Mouse (Mus musculus) T-helper 17 cell (primary cell): Measurements from ENCODE around the gene Ndufb3.

ENCODE experiments used
- in situ Hi-C, 2 experiments: fragments of 300-600 bp; cut with MboI, MseI; formaldehyde crosslinking; loops; 1 replicate in 1 of 2; 2 replicates in 1 of 2; pipeline ENCODE4 v1.15.1; 2025; ENCODE audit warnings: high pct_unique_total_duplicates in 2 of 2

Ndufb3 gene

DNA sequence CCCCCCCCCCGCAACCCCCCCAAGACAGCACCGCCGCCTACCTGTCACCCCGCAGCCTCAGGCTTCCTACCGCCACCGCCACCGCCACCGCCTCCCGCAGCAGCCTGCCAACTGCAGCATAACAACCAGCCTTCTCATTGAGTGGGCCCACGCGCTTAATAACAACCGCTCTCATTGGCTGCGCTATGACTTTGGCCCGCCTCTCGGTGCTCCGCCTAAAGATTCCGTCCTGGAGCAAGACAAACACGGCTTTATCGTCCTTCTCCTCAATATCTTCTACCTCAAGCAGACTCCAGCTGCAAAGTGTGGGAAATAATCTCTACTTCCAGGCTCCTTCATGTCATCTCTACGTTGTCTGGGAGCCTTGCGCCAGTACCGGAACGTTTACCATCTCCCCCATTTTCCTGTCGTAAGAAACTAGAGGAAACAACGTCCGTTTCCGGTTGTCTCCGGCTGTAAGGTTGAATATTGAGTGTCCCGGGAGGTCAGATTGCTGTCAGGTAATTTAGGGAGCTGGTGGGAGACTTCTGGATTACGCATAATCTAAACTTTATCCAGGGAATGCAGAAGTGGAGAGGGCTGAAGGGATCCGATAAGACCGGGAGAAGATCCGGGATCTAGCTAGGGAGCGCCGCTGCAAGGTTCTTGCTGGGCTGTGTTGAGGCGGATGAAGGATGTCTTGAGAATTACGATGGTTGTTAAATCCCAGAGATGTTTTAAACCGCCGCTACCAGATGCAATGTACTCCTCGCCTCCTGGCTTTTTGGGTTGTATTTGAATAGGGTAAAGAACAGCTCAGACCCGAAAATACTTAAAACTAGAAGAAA, at the start of gene Ndufb3, which contains the start of gene Fam126b:
Gene Ndufb3 (plus strand): TSS at position 214 of the 827 bp plus-strand sequence.
Gene Fam126b (minus strand): TSS at position 153 of the 827 bp plus-strand sequence.
- in situ Hi-C loops: no loop called here

DNA sequence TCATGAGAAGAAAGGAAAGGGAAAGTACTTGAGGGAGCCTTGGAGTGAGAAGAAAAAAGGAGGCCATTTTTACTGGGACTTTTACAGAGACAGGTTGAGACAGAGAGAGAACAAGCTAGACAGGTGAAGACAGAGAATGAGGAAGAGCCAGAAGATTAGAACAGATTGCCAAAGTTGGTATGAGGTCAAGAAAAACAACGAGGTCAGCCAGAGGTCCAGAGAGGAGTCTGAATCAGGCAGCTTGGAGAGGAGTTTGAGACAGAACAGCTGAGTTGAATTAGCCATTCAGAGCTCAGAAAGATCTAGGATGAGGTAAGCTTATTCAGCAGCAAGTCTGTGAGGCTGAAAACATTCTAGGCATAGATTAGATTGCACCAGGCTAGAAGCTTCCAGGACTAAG, 44.8 kb upstream of the Ndufb3 start:
- in situ Hi-C loops: no loop called here

- in situ Hi-C loops: loop anchor here (10.0 kb wide), 1 partner anchor 114 kb away; no protein-coding TSS in a partner anchor
These were observed 25.8 kb upstream of the Ndufb3 start for GRCm38 (mm10) chr1:58560370-58560769.

GRCm38 (mm10) chr1:58562455-58562854, 23.7 kb upstream of the Ndufb3 start:
- in situ Hi-C loops: loop anchor here (10.0 kb wide), 1 partner anchor 112 kb away; no protein-coding TSS in a partner anchor

DNA sequence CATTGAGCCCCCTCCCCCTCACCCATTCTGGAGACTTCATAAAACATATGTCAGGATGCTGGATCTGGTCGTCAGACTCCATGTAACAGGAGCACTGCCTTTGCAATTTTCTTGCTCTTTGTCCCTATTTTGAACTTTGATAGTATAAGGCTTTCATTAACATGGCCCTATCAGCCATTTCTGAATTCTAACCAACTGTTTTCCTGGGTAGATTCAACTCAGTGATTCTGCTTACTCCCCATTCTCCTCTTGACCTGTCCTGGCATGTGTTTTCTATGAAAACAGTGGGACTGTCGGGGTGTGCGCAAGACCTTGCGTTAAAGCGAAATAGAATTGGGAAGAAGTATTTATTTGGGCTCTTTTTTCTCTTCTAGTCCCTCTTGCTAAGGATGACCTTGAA, 21.2 kb upstream of the Ndufb3 start:
- in situ Hi-C loops: loop anchor here (10.0 kb wide), 1 partner anchor 110 kb away; no protein-coding TSS in a partner anchor

DNA sequence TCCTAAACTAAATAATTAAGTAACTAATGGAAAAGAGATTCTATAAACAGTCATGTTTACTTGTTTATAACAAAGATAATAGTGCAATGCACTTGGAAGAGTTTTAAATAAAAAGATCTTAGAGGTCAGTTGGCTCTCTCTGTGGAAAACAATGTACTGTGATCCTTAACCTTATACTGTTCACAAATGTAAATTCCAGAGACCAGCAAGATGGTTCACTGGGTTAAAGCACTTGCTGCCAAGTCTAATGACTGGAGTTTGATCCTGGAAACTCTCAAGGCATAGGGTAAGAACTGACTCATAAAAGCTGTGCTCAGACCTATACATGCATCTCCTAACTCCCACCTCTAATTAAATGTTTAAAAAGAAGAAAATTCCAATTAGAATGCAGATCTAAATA, 19.6 kb upstream of the Ndufb3 start:
- in situ Hi-C loops: loop anchor here (10.0 kb wide), 1 partner anchor 108 kb away; no protein-coding TSS in a partner anchor

- in situ Hi-C loops: loop anchor here (10.0 kb wide), 1 partner anchor 106 kb away; no protein-coding TSS in a partner anchor
These were observed 17.6 kb upstream of the Ndufb3 start for GRCm38 (mm10) chr1:58568456-58569130.

- in situ Hi-C loops: no loop called here
These were observed 15.7 kb upstream of the Ndufb3 start for GRCm38 (mm10) chr1:58570437-58570836.

DNA sequence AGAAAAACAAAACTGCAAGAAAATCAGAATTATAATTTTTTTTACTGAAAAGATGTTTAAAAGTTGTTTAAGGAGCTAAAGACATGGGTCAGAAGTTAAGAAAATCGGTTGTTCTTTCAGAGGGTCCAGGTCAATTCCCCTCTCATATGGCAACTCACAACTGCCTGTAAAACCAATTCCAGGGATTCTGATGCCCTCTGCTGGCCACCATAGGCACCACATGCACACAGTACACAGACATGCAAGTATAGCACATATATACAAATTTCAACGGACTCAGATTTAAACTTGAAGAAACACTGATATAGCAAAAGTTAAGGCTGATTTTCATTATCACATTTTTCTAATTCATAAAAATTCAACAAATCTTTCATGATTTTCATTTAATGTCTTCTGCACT, 7.0 kb upstream of the Ndufb3 start:
- in situ Hi-C loops: no loop called here

- in situ Hi-C loops: no loop called here
These were observed 3.6 kb upstream of the Ndufb3 start for GRCm38 (mm10) chr1:58582611-58583010.

DNA sequence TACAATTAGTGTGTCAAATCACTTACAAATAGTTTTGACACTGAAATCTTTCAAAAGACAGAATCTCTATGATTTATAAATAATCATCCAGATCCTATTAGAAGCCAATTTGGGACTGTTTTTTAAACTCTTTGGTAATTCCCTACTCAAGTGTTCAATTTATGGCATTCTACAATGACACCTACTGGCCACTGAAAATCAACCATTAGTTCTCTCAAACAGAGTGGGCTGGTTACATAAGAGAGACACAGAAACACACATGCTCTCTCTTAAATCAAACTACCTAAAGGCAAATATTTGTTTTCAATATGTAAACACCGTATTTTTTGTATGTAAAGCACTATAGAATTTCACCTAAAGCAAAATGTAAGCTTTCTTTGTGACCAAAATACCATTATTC, 1.9 kb upstream of the Ndufb3 start:
- in situ Hi-C loops: no loop called here

DNA sequence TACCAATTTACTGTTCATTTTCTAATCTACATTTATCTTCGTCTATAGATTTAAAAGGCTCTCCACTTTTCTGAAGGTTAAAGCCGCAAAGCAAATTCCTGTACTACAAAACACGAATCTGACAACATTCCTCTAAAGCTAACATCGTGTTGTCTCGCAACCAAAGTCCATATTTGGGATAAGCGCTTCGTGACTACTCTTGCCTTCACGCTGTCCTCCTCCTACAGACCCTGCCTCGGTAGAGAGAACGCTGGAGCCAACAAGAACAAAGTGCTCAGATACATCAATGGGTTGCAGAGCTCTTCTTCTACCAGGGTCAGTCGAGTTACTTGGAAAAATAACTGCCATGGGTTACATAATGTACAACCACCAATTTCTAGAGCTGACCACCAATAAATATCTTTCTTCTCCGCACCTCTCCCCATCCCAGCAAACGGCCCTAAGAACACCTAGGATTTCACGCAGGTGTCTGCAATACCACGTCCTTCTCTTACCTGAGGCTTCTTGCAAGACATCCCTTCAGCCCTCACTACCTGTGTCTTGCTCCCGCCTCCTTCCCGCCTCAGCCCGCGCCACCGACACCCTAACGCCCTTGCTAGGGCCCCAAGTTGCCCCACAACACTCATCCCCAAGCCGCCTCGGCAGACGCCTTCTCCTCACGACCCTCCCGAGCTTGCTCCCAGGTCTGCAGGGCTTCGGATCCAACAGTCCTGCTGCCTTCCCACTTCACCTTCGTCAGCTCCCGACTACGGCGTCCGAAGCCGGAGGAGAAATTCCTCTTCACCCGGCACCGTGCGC, 612 bp upstream of the Ndufb3 start:
- in situ Hi-C loops: no loop called here

DNA sequence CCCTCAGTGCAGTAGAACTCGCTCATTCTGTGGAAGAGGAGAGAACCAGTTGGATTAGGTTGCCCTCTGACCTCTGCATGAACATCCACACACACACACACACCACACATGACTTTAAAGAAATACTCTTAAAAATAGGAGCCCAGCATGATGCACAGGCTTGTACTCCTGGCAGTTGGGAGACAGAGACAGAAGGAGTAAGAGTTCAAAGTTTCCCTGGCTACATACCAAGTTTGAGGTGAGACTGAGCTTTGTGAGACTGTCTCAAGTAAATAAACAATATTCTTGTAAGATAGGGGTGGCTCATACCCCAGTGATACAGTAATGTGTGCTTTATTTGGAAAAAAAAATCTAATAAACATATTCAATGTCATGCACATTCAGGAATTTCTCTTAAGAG, 1.3 kb downstream of the Ndufb3 start:
- in situ Hi-C loops: no loop called here

DNA sequence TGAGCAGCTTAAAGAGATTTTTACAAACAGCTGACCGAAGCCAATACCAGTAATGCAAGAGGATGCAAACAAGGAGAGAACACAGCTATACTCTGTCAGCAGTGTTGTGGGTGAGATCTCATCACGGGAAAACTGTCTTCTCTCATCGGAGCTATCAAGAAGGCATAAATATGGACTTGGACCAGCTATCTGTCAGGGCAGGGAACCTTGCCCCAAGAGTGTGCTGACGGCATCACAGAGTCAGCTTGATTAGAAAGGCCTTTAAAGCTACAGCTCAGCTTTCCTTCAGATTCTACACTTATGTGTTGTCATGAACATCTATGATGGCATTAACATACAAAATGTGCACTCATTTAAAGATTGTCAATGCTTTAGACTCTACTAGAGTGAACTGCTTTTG, 16.5 kb downstream of the Ndufb3 start:
- in situ Hi-C loops: loop anchor here in 1 of 2 experiments (10.0 kb wide), 1 partner anchor 1302 kb away; no protein-coding TSS in a partner anchor

DNA sequence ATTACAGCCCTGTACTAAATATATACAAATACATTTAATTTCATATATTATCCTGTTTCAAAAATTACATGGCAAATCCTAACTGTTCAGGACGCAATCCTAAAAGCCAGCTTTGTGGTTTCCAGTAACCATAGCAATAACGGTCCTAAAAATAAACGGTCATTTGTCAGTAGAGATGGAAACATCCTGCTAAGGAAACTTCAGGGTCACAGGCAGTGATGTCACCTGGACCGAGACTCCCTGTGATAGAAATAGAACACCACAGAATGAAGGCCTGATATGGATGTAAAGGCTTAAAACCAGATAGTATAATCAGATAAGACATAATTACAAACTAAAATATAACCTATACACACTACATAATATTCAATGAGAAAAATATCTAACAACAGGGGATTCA, 17.6 kb downstream of the Ndufb3 start:
- in situ Hi-C loops: loop anchor here in 1 of 2 experiments (10.0 kb wide), 1 partner anchor 1301 kb away; no protein-coding TSS in a partner anchor

- in situ Hi-C loops: loop anchor here in 1 of 2 experiments (10.0 kb wide), 1 partner anchor 1295 kb away; no protein-coding TSS in a partner anchor
These were observed 23.4 kb downstream of the Ndufb3 start for GRCm38 (mm10) chr1:58609591-58609990.

DNA sequence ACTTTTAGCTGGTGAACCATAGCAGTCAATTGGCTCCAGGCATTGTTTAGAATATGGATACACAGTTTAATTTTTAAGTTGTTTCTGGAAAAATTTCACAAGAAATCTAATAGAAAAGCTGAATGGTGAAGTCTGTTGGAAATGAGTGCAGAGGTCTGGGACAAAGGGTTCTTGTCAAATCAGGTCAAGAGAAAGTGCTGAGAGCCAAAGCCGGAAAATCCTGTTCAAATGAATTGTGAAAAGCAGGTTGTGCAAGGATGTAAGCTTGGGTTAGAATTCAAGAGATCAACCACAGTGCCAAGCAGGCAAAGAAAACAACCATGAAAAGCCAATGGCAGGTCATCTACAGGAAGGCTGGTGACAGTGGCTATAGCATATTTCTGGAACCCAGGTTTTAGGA, 24.0 kb downstream of the Ndufb3 start:
- in situ Hi-C loops: no loop called here

DNA sequence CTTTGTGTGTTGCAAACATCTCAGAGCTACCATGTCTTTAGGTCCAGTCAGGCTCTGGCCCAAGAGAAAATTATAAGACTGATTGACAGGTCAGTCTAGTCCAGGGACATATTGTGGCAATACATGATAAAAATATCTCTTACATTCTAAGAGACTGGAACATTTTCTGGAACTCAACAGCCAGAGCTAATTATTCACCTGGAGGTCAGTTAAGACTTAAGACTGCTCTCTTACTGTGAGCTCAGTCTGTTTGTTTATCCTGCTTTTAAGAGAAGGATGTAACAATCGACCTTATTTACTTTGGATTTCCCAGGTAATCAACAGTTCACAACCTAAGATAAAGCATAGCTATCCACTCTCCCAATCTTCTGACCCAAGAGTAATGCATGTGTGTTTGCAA, 24.4 kb downstream of the Ndufb3 start:
- in situ Hi-C loops: no loop called here

GRCm38 (mm10) chr1:58613786-58614185, 27.6 kb downstream of the Ndufb3 start:
- in situ Hi-C loops: no loop called here

- in situ Hi-C loops: no loop called here
These were observed 28.2 kb downstream of the Ndufb3 start for GRCm38 (mm10) chr1:58614424-58614823.

GRCm38 (mm10) chr1:58615146-58615545, 29.0 kb downstream of the Ndufb3 start:
- in situ Hi-C loops: no loop called here
